Mouse (Mus musculus) liver, embryonic 14.5 days (tissue): ENCODE measurements around the gene Tmem265.

Experiments used
- CTCF ChIP-seq: IDR thresholded peaks from 2 replicates; pipeline ENCODE4 v1.5.1; 2016; ENCODE audit warnings: antibody characterized with exemption, low read depth, control low read depth
- EP300 ChIP-seq: IDR thresholded peaks from 2 replicates; pipeline ENCODE4 v1.6.1; 2016; ENCODE audit warnings: antibody characterized with exemption, low read depth

DNA sequence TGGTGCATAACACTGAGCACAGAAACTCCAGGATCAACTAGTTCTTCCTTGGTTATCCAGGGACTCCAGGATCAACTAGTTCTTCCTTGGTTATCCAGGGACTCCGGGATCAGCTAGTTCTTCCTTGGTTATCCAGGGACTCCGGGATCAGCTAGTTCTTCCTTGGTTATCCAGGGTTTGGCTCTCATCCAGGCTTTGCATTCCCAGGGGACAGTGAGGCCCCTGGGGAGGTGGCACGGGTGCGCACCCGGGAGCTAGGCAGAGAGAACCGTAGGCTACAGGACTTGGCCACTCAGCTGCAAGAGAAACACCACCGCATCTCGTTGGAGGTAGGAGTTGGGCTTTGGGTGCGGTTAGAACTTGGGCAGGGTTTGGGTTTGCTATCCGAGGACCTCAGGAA, 29.9 kb downstream of the Tmem265 start:
- no peak for TF ChIP-seq CTCF
- TF ChIP-seq EP300: no peak
